Mouse (Mus musculus) heart, adult 11 months (tissue): Measurements from ENCODE around the gene Hoxa2.

Experiments used
- DNase-seq: peaks from one replicate; pipeline ENCODE4 v3.0.0; 2022

The Hoxa2 gene

GRCm38 (mm10) chr6:52201269-52201668, 36.6 kb upstream of the Hoxa2 start:
- DNase-seq: no peak

GRCm38 (mm10) chr6:52200751-52201250, 36.2 kb upstream of the Hoxa2 start:
- no peak for DNase-seq

GRCm38 (mm10) chr6:52200073-52200750, 35.6 kb upstream of the Hoxa2 start:
- DNase-seq: peak; percentile 83

GRCm38 (mm10) chr6:52197271-52197670, 32.6 kb upstream of the Hoxa2 start:
- peak; percentile 90 for DNase-seq

GRCm38 (mm10) chr6:52196811-52197210, 32.2 kb upstream of the Hoxa2 start:
- DNase-seq: no peak

GRCm38 (mm10) chr6:52194690-52195089, 30.1 kb upstream of the Hoxa2 start:
- DNase-seq: no peak

GRCm38 (mm10) chr6:52191860-52192550, 27.4 kb upstream of the Hoxa2 start:
- DNase-seq: peak; percentile 99

GRCm38 (mm10) chr6:52190906-52191810, 26.5 kb upstream of the Hoxa2 start, which contains the start of gene Hoxa4:
TSS of gene Hoxa4 (minus strand) at chr6:52191753.
- DNase-seq: peak; percentile 88

GRCm38 (mm10) chr6:52190410-52190809, 25.8 kb upstream of the Hoxa2 start:
- peak; percentile 88 for DNase-seq

- peak; percentile 77 for DNase-seq
These were observed 25.3 kb upstream of the Hoxa2 start for GRCm38 (mm10) chr6:52189909-52190308.

- DNase-seq: peak; percentile 83
These were observed 24.6 kb upstream of the Hoxa2 start for GRCm38 (mm10) chr6:52189172-52189591.

- DNase-seq: no peak
These were observed 21.9 kb upstream of the Hoxa2 start for GRCm38 (mm10) chr6:52186500-52186899.

- no peak for DNase-seq
These were observed 21.2 kb upstream of the Hoxa2 start for GRCm38 (mm10) chr6:52185834-52186233.

- DNase-seq: peak; percentile 66
These were observed 20.6 kb upstream of the Hoxa2 start for GRCm38 (mm10) chr6:52185222-52185621.

- peak; percentile 85 for DNase-seq
These were observed 20.0 kb upstream of the Hoxa2 start for GRCm38 (mm10) chr6:52184668-52185067.

- peak; percentile 86 for DNase-seq
These were observed 18.9 kb upstream of the Hoxa2 start for GRCm38 (mm10) chr6:52183311-52184080.

GRCm38 (mm10) chr6:52182793-52183192, 18.2 kb upstream of the Hoxa2 start:
- DNase-seq: no peak

- DNase-seq: no peak
These were observed 17.4 kb upstream of the Hoxa2 start for GRCm38 (mm10) chr6:52182030-52182429.

- DNase-seq: peak; percentile 79
These were observed 16.1 kb upstream of the Hoxa2 start for GRCm38 (mm10) chr6:52180726-52181125.

- peak; percentile 57 for DNase-seq
These were observed 15.6 kb upstream of the Hoxa2 start for GRCm38 (mm10) chr6:52180213-52180710.

GRCm38 (mm10) chr6:52179690-52180089, 15.1 kb upstream of the Hoxa2 start:
- DNase-seq: peak; percentile 72
